Mouse (Mus musculus): Measurements from ENCODE around the gene Clasp2. TPM values are rescaled to one million over a fixed set of nuclear protein-coding genes. Genes with fewer than 3 reads are reported as not detected.
"Not testable (repeated sequence)": the region's sequence is repeated elsewhere in the genome, so short reads cannot be mapped to it uniquely, and the experiment has no call there.

Clasp2 gene
- 12.0 and 15.6 TPM in 2 replicates for polyA plus RNA-seq (2012; rRNA removed)

GRCm38 (mm10) chr9:113741108-113741636 lies at the start of gene Clasp2:
TSS of gene Clasp2 (plus strand) at chr9:113741473.
- peak; percentile 66 for DNase-seq (ENCODE audit: low spot score)

- no peak for DNase-seq (ENCODE audit: low spot score)
Measured at GRCm38 (mm10) chr9:113701441-113702160, 39.7 kb upstream of the Clasp2 start.

- no peak for DNase-seq (ENCODE audit: low spot score)
Measured at GRCm38 (mm10) chr9:113706108-113706507, 35.2 kb upstream of the Clasp2 start.

- no peak for DNase-seq (ENCODE audit: low spot score)
Measured at GRCm38 (mm10) chr9:113706841-113707240, 34.4 kb upstream of the Clasp2 start.

GRCm38 (mm10) chr9:113707481-113708360 lies 33.6 kb upstream of the Clasp2 start, which contains the start of gene Pdcd6ip:
TSS of gene Pdcd6ip (minus strand) at chr9:113708259.
- peak; percentile 93 for DNase-seq (ENCODE audit: low spot score)

- DNase-seq (ENCODE audit: low spot score), result no peak
Measured at GRCm38 (mm10) chr9:113708361-113709280, 32.7 kb upstream of the Clasp2 start.

- no peak for DNase-seq (ENCODE audit: low spot score)
Measured at GRCm38 (mm10) chr9:113710871-113711270, 30.4 kb upstream of the Clasp2 start.

GRCm38 (mm10) chr9:113719063-113719462 lies 22.2 kb upstream of the Clasp2 start:
- no peak for DNase-seq (ENCODE audit: low spot score)

- no peak for DNase-seq (ENCODE audit: low spot score)
Measured at GRCm38 (mm10) chr9:113724646-113725045, 16.6 kb upstream of the Clasp2 start.

- DNase-seq (ENCODE audit: low spot score), result not testable (repeated sequence)
Measured at GRCm38 (mm10) chr9:113725609-113726008, 15.7 kb upstream of the Clasp2 start.

- DNase-seq (ENCODE audit: low spot score), result no peak
Measured at GRCm38 (mm10) chr9:113726131-113726530, 15.1 kb upstream of the Clasp2 start.

- no peak for DNase-seq (ENCODE audit: low spot score)
Measured at GRCm38 (mm10) chr9:113726991-113727680, 14.1 kb upstream of the Clasp2 start.

GRCm38 (mm10) chr9:113731540-113731939 lies 9.7 kb upstream of the Clasp2 start:
- no peak for DNase-seq (ENCODE audit: low spot score)

- DNase-seq (ENCODE audit: low spot score), result no peak
Measured at GRCm38 (mm10) chr9:113735920-113736319, 5.4 kb upstream of the Clasp2 start.

- DNase-seq (ENCODE audit: low spot score), result no peak
Measured at GRCm38 (mm10) chr9:113738021-113738420, 3.3 kb upstream of the Clasp2 start.

GRCm38 (mm10) chr9:113738941-113739340 lies 2.3 kb upstream of the Clasp2 start:
- no peak for DNase-seq (ENCODE audit: low spot score)

- DNase-seq (ENCODE audit: low spot score), result peak; percentile 47
Measured at GRCm38 (mm10) chr9:113741637-113742137, 414 bp downstream of the Clasp2 start.

GRCm38 (mm10) chr9:113742361-113742794 lies 1.1 kb downstream of the Clasp2 start:
- no peak for DNase-seq (ENCODE audit: low spot score)

GRCm38 (mm10) chr9:113743291-113743690 lies 2.0 kb downstream of the Clasp2 start:
- no peak for DNase-seq (ENCODE audit: low spot score)

GRCm38 (mm10) chr9:113749356-113749755 lies 8.1 kb downstream of the Clasp2 start:
- DNase-seq (ENCODE audit: low spot score), result no peak
